Mouse (Mus musculus): ENCODE measurements around the gene Lgr4. TPM values are rescaled to one million over a fixed set of nuclear protein-coding genes. Genes with fewer than 3 reads are reported as not detected.
A peak's percentile ranks its signal among the peaks of the same experiment; 100 is the strongest.

The Lgr4 gene
- total RNA-seq, 2 experiments from 2014 or later: 28.4 to 29.6 TPM

DNA sequence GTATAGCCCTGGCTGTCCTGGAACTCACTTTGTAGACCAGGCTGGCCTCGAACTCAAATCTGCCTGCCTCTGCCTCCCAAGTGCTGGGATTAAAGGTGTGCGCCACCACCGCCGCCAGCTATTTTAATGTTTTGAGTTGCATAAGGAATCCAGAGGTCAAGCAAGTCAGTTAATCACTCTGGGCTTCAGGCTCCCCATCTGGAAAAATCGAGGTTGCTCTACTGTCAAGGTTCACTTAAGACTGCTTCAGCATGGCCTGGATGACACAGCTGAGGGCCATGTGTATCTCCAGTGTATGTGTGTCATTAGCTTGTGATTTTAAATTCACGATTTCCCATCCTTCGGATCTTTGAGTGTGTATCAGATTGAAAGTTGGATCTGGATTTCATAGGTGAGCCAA is 10.0 kb downstream of the Lgr4 start:
- Histone ChIP-seq H3K4me3 (no peak overlapping the region), H3K27ac (no peak overlapping the region)
- DNase-seq (ENCODE audit: low spot score in 2 of 2): no peak
- no peak for TF ChIP-seq CTCF (conservative IDR thresholded peaks at IDR 0.05)

DNA sequence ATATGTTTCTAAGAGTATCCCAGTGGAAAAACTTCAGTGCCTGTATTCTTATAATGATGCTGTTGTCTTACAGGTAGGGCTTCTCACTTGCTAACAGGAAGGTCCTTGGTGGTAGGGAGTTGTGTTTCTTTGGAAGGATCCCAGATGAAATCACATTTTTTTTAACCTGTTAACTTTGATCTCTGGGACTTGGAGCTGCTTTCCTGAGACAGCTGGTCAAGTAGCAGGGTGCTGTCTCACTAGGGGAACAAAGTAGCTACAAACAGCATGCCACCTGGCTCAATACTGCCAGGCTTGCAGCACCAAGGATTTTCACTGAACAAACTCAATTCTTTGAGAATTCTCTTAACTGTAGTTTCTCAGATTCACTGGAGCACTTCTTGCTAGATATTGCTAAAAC is 10.4 kb downstream of the Lgr4 start:
- Histone ChIP-seq H3K4me3 (no peak overlapping the region), H3K27ac (no peak overlapping the region)
- TF ChIP-seq CTCF (conservative IDR thresholded peaks at IDR 0.05): no peak
- no peak for DNase-seq (ENCODE audit: low spot score in 2 of 2)

DNA sequence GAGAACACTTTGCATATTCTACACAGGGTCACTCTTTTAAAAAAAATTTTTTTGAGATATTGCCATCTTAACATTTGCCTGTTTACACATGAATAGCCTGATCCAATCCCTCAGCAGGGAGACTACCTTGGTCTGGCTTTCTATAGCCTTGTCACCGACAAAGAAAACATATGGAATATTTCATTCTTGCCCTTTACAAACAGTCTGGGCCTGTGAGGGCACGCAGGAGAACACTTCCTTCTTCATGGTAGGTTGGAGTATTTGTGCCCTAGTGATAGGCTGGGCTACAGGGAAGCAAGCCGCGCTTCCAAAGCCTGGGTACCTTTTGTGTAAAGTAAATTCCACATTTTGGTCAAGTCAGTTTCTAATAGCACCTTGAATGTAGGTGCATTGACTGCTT is 11.3 kb downstream of the Lgr4 start:
- Histone ChIP-seq H3K27ac (no peak overlapping the region), H3K4me3 (no peak overlapping the region)
- TF ChIP-seq CTCF (conservative IDR thresholded peaks at IDR 0.05): no peak
- DNase-seq (ENCODE audit: low spot score in 2 of 2): no peak

DNA sequence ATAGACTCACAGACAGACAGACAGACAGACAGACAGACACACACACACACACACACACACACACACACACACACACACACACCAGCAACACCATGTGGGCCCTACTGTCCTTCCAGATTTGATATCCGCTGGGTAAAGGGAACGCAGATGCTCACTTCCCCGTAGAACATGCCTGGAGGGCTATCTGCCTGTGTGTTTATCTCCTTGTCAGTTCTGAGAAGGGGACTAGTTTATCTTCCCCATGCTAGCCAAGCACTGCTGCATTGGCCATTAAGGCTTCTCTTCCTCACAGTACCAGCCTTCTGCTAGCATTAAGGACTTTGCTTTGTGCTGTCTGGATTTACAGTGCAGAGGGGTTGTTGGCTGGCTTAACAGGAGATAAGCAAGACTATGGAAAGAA is 11.8 kb downstream of the Lgr4 start:
- DNase-seq (ENCODE audit: low spot score in 2 of 2): no peak
- no peak for TF ChIP-seq CTCF (conservative IDR thresholded peaks at IDR 0.05)
- Histone ChIP-seq H3K27ac (no peak overlapping the region), H3K4me3 (no peak overlapping the region)

DNA sequence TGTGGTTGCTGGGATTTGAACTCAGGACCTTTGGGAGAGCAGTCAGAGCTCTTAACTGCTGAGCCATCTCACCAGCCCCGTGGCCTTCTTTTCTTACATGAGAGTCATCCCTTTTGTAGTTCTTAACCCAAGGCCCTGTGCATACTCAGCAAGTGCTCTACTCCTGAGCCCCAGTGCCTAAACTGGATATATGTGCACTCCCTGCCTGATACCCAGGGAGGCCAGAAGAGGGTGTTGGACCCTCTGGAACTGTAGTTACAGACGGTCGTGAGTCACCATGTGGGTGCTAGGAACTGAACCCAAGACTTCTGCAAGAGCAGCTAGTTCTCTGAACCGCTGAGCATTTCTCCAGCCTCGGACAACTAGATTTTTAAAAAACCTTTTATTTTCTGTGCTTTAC is 12.9 kb downstream of the Lgr4 start:
- DNase-seq (ENCODE audit: low spot score in 2 of 2): no peak
- no peak for TF ChIP-seq CTCF (conservative IDR thresholded peaks at IDR 0.05)
- Histone ChIP-seq H3K4me3 (no peak overlapping the region), H3K27ac (no peak overlapping the region)

DNA sequence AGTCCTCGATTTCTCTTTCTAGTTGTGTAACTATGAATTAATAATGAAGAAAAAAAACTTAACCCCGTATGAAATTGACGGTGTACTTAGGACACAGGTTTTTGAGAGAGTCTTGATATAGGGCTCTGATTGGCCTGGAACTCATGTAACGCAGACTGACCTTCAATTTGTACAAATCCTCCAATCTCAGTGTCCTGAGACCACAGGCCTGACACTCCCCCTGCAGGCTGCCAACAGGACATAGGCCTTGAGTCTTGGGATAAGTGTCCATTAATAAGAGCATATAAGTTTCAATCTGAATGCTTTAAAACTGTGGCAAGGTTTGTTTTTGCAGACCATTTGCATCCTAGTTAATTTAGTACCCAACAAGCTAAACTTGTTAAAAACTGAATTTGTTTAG is 13.3 kb downstream of the Lgr4 start:
- TF ChIP-seq CTCF (conservative IDR thresholded peaks at IDR 0.05): peak; percentile 36

DNA sequence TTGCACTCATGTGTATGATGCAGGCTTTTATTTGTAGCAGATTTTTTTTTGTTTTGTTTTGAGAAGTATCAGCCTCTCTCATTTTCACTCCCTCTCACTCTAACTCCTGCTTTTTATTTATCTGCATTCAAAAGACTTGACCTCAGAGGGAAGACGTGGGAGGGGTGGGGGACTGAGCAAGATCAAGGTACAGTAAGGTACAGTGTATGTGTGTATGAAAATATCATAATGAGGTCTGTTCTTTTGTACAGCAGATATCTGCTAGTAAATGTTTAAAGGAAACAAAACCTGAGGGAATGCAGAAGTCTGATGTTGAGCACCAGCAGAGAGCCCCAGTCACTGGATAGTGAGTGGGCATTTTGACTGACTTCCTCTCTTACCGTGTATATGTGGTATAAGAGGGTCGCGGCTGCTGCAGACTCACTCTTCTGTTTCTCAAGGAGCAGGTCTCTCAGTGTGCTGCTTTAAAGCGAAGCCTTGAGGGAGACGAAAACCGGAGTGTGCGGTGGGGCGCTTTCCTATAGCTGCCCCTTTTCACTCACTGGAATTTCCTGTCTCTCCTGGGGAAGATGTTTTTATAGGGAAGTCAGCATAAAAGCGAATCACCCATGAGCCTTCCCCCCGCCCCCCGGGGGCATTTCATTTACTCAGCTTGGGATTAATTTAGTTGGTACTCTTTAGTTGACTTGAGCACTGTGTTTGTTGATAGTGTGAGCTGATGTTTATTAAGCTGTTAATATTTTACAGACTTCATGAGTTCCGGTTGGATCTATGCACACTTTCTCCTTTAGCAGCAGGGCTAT is 14.7 kb downstream of the Lgr4 start:
- no peak overlapping the region for H3K27ac ChIP-seq
- no peak overlapping the region; the same call in 1 of the 2 replicates for H3K4me3 ChIP-seq
- no peak for DNase-seq (ENCODE audit: low spot score in 2 of 2)
- TF ChIP-seq CTCF (conservative IDR thresholded peaks at IDR 0.05): no peak

More for the DNA sequence above, 13.3 kb downstream of the Lgr4 start:
- no peak for DNase-seq (ENCODE audit: low spot score in 2 of 2)
- no peak overlapping the region for H3K4me3 ChIP-seq
- H3K27ac ChIP-seq: no peak overlapping the region

DNA sequence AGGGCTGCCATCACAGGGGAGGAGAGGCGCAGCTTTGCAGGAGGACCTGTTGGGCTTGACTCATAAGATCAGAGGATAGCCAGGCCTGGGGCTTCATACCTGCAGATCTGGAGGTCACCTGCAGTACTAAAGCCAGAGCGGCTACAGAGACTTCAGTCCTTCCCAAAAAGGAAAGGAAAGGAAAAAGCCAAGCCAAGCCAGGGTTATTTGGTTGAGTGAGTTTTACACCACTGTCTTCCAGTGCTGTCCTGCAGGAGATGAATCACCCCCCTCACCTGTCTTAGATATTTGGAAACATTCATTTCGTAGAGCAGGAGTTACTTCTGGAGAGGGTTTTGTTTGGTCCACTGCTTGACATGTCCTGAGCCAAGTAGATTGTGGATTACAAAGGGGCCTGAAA is 15.7 kb downstream of the Lgr4 start:
- H3K4me3 ChIP-seq: no peak overlapping the region
- H3K27ac ChIP-seq: no peak overlapping the region
- DNase-seq (ENCODE audit: low spot score in 2 of 2): no peak
- no peak for TF ChIP-seq CTCF (conservative IDR thresholded peaks at IDR 0.05)

DNA sequence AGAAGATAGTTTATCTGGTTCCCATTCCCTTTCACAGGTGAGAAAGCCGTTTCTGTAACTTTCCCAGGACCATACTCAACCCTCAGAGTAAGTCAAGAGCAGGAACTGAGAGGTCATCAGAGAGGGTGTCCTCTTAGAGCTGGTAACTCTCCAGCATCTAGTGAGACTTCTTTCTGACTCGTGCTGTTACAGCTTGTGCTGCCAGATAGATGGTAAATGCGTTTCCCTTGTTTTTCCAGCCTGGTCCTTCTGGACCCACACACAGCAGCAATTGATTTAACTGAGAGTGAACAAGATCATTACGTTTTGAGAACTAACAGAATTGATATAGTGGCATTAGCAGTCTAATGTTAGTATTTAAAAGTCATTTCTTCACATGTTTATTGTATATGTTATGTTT is 16.6 kb downstream of the Lgr4 start:
- DNase-seq (ENCODE audit: low spot score in 2 of 2): no peak

DNA sequence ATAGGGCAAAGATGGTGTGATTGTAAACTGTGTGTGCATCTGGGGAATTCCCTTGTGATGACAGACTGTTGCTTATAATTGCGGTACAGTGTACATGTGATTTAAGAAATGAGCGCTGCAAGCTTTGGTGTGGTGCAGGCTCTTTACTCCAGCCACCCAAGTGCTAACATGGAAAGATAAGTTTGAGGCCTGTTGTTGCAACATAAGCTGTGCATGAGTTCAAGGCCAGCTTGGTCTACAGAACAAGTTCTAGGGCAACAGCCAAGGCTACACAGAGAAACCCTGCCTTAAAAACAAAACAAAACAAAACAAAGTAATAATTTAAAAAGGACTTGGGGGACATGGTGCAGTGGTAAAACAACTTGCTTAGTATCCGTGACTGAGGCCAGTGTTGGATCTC is 17.7 kb downstream of the Lgr4 start:
- TF ChIP-seq CTCF (conservative IDR thresholded peaks at IDR 0.05): no peak
- Histone ChIP-seq H3K27ac (no peak overlapping the region), H3K4me3 (no peak overlapping the region)
- no peak for DNase-seq (ENCODE audit: low spot score in 2 of 2)

More for the DNA sequence above, 16.6 kb downstream of the Lgr4 start:
- no peak overlapping the region for H3K27ac ChIP-seq
- H3K4me3 ChIP-seq: no peak overlapping the region
- TF ChIP-seq CTCF (conservative IDR thresholded peaks at IDR 0.05): no peak

DNA sequence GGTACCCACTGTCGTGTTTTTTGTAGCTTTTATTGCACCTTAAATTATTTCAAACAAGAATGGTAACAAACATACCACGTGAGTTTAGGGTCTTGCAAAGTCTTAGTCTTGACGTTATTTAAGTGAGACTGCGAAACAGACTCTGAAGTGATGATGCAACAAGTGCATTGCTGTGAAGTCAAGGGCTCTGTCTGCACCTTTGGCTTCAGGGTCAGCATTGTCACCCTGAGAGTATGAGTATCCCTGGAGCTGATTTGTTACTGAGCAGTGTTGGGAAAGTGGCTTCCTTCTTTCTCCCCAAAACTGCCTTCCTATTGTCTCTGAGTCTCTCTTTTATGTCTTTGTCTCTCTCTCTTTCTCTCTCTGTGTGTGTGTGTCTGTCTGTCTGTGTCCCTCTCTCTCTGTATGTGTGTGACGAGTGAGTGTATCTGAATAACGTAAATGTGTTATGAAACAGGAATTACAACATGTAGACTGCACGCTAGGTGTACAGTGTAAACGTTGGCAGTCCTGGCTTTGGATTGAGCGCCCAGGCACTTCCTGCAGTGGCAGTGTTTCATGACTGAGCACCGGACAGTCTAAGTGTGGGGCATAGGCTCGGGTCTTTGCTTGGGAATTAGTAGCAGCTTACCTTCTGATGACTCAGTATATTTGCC is 18.4 kb downstream of the Lgr4 start:
- TF ChIP-seq CTCF (conservative IDR thresholded peaks at IDR 0.05): no peak
- no peak overlapping the region for H3K4me3 ChIP-seq
- no peak for DNase-seq (ENCODE audit: low spot score in 2 of 2)
- H3K27ac ChIP-seq: no peak overlapping the region

DNA sequence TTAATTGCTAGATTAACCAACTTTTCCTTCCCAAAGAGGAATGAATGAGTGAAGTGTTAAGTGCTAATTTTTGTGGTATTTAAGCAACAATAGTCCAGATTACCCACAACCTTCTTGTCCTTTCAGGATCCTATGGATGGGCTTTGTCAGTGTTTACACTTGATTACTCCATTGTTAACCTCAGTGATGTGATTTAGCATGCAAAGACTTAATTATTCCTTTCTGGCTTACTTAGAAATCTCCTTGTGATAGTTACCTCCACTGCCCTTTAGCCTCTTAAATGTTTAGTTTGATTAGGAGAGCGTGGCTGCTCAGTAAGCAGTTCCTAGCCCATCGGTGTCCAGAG is 18.9 kb downstream of the Lgr4 start:
- TF ChIP-seq CTCF (conservative IDR thresholded peaks at IDR 0.05): no peak
- H3K4me3 ChIP-seq: no peak overlapping the region
- no peak for DNase-seq (ENCODE audit: low spot score in 2 of 2)
- no peak overlapping the region for H3K27ac ChIP-seq

DNA sequence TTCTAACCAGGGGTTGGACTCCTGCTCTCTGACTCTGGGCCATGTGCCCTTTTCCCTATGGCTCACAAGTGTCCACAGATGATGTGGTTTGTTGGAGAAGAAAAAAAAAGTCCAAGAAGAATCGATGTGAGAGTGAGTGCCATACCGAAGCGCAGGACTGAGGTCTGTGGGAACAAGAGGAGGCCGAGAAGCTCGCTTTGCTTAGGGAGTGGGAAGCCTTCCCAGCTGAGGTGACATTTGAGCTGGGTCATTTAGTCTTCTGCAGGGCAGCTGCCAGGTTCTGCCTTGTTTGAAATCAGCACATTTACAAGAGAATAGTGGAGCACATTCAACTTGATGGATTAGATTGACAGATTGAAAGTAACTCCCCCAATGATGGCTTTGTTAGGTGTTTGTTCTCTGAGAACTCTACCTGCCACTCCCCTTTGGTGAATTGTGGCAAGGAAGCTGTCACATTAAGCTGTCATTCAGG is 24.6 kb downstream of the Lgr4 start:
- TF ChIP-seq CTCF (conservative IDR thresholded peaks at IDR 0.05): no peak
- no peak for DNase-seq (ENCODE audit: low spot score in 2 of 2)
- no peak overlapping the region for H3K27ac ChIP-seq

More for the DNA sequence above, 24.6 kb downstream of the Lgr4 start:
- no peak overlapping the region for H3K4me3 ChIP-seq

All from layer of hippocampus, adult 2 months (tissue).